Mouse (Mus musculus): ENCODE results near the gene Ccl5. TPM values are rescaled to one million over a fixed set of nuclear protein-coding genes. Genes with fewer than 3 reads are reported as not detected.
"Not testable (repeated sequence)": the region's sequence is repeated elsewhere in the genome, so short reads cannot be mapped to it uniquely, and the experiment has no call there.

Ccl5 gene
- polyA plus RNA-seq, 1 experiment from 2014 or later: 67.6 TPM

GRCm38 (mm10) chr11:83560405-83560804 is 30.1 kb upstream of the Ccl5 start:
- H3K4me3 ChIP-seq (ENCODE audit: inconsistent target): no peak overlapping the region
- no peaks in the 10 kb centered on the region for H3K79me2 ChIP-seq (ENCODE audit: inconsistent target)
- WGBS (ENCODE audit: missing documents): 21% methylated on average over 6 of the region's 6 CpGs
- peak overlapping the region; percentile 21; the same call in 1 of the 2 replicates for H3K27ac ChIP-seq
- no peaks in the 10 kb centered on the region for H3K36me3 ChIP-seq (ENCODE audit: inconsistent target)

- Histone ChIP-seq H3K36me3 (ENCODE audit: inconsistent target) (no peaks in the 10 kb centered on the region), H3K27ac (no peak overlapping the region), H3K79me2 (ENCODE audit: inconsistent target) (no peaks in the 10 kb centered on the region), H3K4me3 (ENCODE audit: inconsistent target) (no peak overlapping the region)
- WGBS (ENCODE audit: missing documents): 88% methylated on average over 10 of the region's 10 CpGs
Measured at GRCm38 (mm10) chr11:83557074-83557473, 26.8 kb upstream of the Ccl5 start.

- Histone ChIP-seq H3K27ac (no peak overlapping the region), H3K79me2 (ENCODE audit: inconsistent target) (no peaks in the 10 kb centered on the region), H3K36me3 (ENCODE audit: inconsistent target) (no peaks in the 10 kb centered on the region), H3K4me3 (ENCODE audit: inconsistent target) (no peak overlapping the region)
- 34% methylated on average over 8 of the region's 8 CpGs for WGBS (ENCODE audit: missing documents)
Measured at GRCm38 (mm10) chr11:83556085-83556781, 25.9 kb upstream of the Ccl5 start.

GRCm38 (mm10) chr11:83551668-83552067 is 21.4 kb upstream of the Ccl5 start:
- WGBS (ENCODE audit: missing documents): 84% methylated on average over 5 of the region's 5 CpGs
- Histone ChIP-seq H3K4me3 (ENCODE audit: inconsistent target) (no peak overlapping the region), H3K79me2 (ENCODE audit: inconsistent target) (no peaks in the 10 kb centered on the region), H3K36me3 (ENCODE audit: inconsistent target) (no peaks in the 10 kb centered on the region), H3K27ac (no peak overlapping the region)

GRCm38 (mm10) chr11:83551037-83551436 is 20.7 kb upstream of the Ccl5 start:
- not testable (repeated sequence) for H3K4me3 ChIP-seq (ENCODE audit: inconsistent target); H3K27ac ChIP-seq; H3K36me3 ChIP-seq (ENCODE audit: inconsistent target); H3K79me2 ChIP-seq (ENCODE audit: inconsistent target)
- 11% methylated on average over 1 of the region's 7 CpGs for WGBS (ENCODE audit: missing documents)

- WGBS (ENCODE audit: missing documents): 6% methylated on average over 5 of the region's 5 CpGs
- H3K4me3 ChIP-seq (ENCODE audit: inconsistent target): no peak overlapping the region
- H3K79me2 ChIP-seq (ENCODE audit: inconsistent target): no peaks in the 10 kb centered on the region
- no peaks in the 10 kb centered on the region for H3K36me3 ChIP-seq (ENCODE audit: inconsistent target)
- no peak overlapping the region for H3K27ac ChIP-seq
Measured at GRCm38 (mm10) chr11:83550186-83550632, 19.9 kb upstream of the Ccl5 start.

- 9% methylated on average over 3 of the region's 3 CpGs for WGBS (ENCODE audit: missing documents)
- Histone ChIP-seq H3K4me3 (ENCODE audit: inconsistent target) (no peak overlapping the region), H3K27ac (no peak overlapping the region), H3K79me2 (ENCODE audit: inconsistent target) (no peaks in the 10 kb centered on the region), H3K36me3 (ENCODE audit: inconsistent target) (no peaks in the 10 kb centered on the region)
Measured at GRCm38 (mm10) chr11:83544214-83544613, 13.9 kb upstream of the Ccl5 start.

GRCm38 (mm10) chr11:83541415-83541814 is 11.1 kb upstream of the Ccl5 start:
- no peak overlapping the region for H3K4me3 ChIP-seq (ENCODE audit: inconsistent target)
- H3K36me3 ChIP-seq (ENCODE audit: inconsistent target): no peaks in the 10 kb centered on the region
- 82% methylated on average over 3 of the region's 3 CpGs for WGBS (ENCODE audit: missing documents)
- no peaks in the 10 kb centered on the region for H3K79me2 ChIP-seq (ENCODE audit: inconsistent target)
- H3K27ac ChIP-seq: peak overlapping the region; percentile 51

GRCm38 (mm10) chr11:83540931-83541330 is 10.6 kb upstream of the Ccl5 start:
- H3K27ac ChIP-seq: peak overlapping the region; percentile 51
- no peaks in the 10 kb centered on the region for H3K79me2 ChIP-seq (ENCODE audit: inconsistent target)
- WGBS (ENCODE audit: missing documents): 23% methylated on average over 2 of the region's 2 CpGs
- no peak overlapping the region for H3K4me3 ChIP-seq (ENCODE audit: inconsistent target)
- no peaks in the 10 kb centered on the region for H3K36me3 ChIP-seq (ENCODE audit: inconsistent target)

- Histone ChIP-seq H3K27ac (no peak overlapping the region), H3K36me3 (ENCODE audit: inconsistent target) (no peaks in the 10 kb centered on the region), H3K79me2 (ENCODE audit: inconsistent target) (no peaks in the 10 kb centered on the region), H3K4me3 (ENCODE audit: inconsistent target) (no peak overlapping the region)
- WGBS (ENCODE audit: missing documents): 86% methylated on average over 3 of the region's 3 CpGs
Measured at GRCm38 (mm10) chr11:83538705-83539314, 8.5 kb upstream of the Ccl5 start.

- WGBS (ENCODE audit: missing documents): 65% methylated on average over 3 of the region's 3 CpGs
- Histone ChIP-seq H3K4me3 (ENCODE audit: inconsistent target) (no peak overlapping the region), H3K27ac (no peak overlapping the region), H3K36me3 (ENCODE audit: inconsistent target) (no peaks in the 10 kb centered on the region), H3K79me2 (ENCODE audit: inconsistent target) (no peaks in the 10 kb centered on the region)
Measured at GRCm38 (mm10) chr11:83536831-83537230, 6.5 kb upstream of the Ccl5 start.

GRCm38 (mm10) chr11:83534609-83535423 is 4.5 kb upstream of the Ccl5 start:
- Histone ChIP-seq H3K79me2 (ENCODE audit: inconsistent target) (no peaks in the 10 kb centered on the region), H3K27ac (peak overlapping the region; percentile 21; the same call in 1 of the 2 replicates), H3K36me3 (ENCODE audit: inconsistent target) (no peaks in the 10 kb centered on the region), H3K4me3 (ENCODE audit: inconsistent target) (no peak overlapping the region)
- WGBS (ENCODE audit: missing documents): 44% methylated on average over 13 of the region's 13 CpGs

- H3K36me3 ChIP-seq (ENCODE audit: inconsistent target): no peaks in the 10 kb centered on the region
- peak overlapping the region; percentile 21; the same call in 1 of the 2 replicates for H3K27ac ChIP-seq
- H3K4me3 ChIP-seq (ENCODE audit: inconsistent target): no peak overlapping the region
- H3K79me2 ChIP-seq (ENCODE audit: inconsistent target): no peaks in the 10 kb centered on the region
- 43% methylated on average over 8 of the region's 8 CpGs for WGBS (ENCODE audit: missing documents)
Measured at GRCm38 (mm10) chr11:83534143-83534542, 3.8 kb upstream of the Ccl5 start.

GRCm38 (mm10) chr11:83533192-83533591 is 2.9 kb upstream of the Ccl5 start:
- Histone ChIP-seq H3K27ac (no peak overlapping the region), H3K36me3 (ENCODE audit: inconsistent target) (no peaks in the 10 kb centered on the region), H3K4me3 (ENCODE audit: inconsistent target) (no peak overlapping the region), H3K79me2 (ENCODE audit: inconsistent target) (no peaks in the 10 kb centered on the region)
- WGBS (ENCODE audit: missing documents): 92% methylated on average over 1 of the region's 1 CpGs

- no peaks in the 10 kb centered on the region for H3K79me2 ChIP-seq (ENCODE audit: inconsistent target)
- H3K4me3 ChIP-seq (ENCODE audit: inconsistent target): no peak overlapping the region
- WGBS (ENCODE audit: missing documents): 86% methylated on average over 12 of the region's 12 CpGs
- H3K36me3 ChIP-seq (ENCODE audit: inconsistent target): no peaks in the 10 kb centered on the region
- no peak overlapping the region for H3K27ac ChIP-seq
Measured at GRCm38 (mm10) chr11:83529024-83529423, 1.3 kb downstream of the Ccl5 start.

Measured in macrophage (primary cell).